Mouse (Mus musculus) kidney, embryonic 16.5 days (tissue): ENCODE measurements around the gene Map2k2. TPM values are rescaled to one million over a fixed set of nuclear protein-coding genes. Genes with fewer than 3 reads are reported as not detected.
A peak's percentile ranks its signal among the peaks of the same experiment; 100 is the strongest.

Source experiments
- ATAC-seq: fragments of 200-750 bp; cut with Nextera tagmentation; 2 replicates; pipeline ENCODE4 v1.8.0; 2017; ENCODE audit warnings: moderate TSS enrichment; ENCODE audit not compliant: low FRiP score, low TSS enrichment
- H3K27ac ChIP-seq: fragments of 300-500 bp; sonication (generic); 2 replicates; pipeline ENCODE4 v1.5.1; 2014; ENCODE audit warnings: low read length
- H3K27me3 ChIP-seq: fragments of 300-500 bp; sonication (generic); 2 replicates; pipeline ENCODE4 v1.6.1; 2014; ENCODE audit warnings: low read length, control low read depth, mixed read lengths; ENCODE audit not compliant: insufficient read depth
- H3K36me3 ChIP-seq: fragments of 300-500 bp; sonication (generic); 2 replicates; pipeline ENCODE4 v1.6.1; 2014; ENCODE audit warnings: low read length, control low read depth, mixed read lengths; ENCODE audit not compliant: insufficient read depth
- H3K4me1 ChIP-seq: fragments of 300-500 bp; sonication (generic); 2 replicates; pipeline ENCODE4 v1.6.1; 2014; ENCODE audit warnings: low read length, control low read depth, mixed read lengths; ENCODE audit not compliant: insufficient read depth
- H3K4me2 ChIP-seq: fragments of 300-500 bp; sonication (generic); replicated peaks from 2 replicates; pipeline ENCODE4 v1.6.1; 2014; ENCODE audit warnings: low read depth, low read length
- H3K4me3 ChIP-seq: fragments of 300-500 bp; sonication (generic); 2 replicates; pipeline ENCODE4 v1.5.1; 2014; ENCODE audit warnings: mild to moderate bottlenecking, low read length
- H3K9ac ChIP-seq: fragments of 300-500 bp; sonication (generic); replicated peaks from 2 replicates; pipeline ENCODE4 v1.6.1; 2014; ENCODE audit warnings: low read length
- H3K9me3 ChIP-seq: fragments of 300-500 bp; sonication (generic); 2 replicates; pipeline ENCODE4 v1.6.1; 2016; ENCODE audit warnings: low read length, control low read depth
- WGBS: fragments of 180-500 bp; shearing (Covaris S2); extraction: QIAGEN DNeasy Blood & Tissue Kit; methylation state at CpG from one replicate; pipeline ENCODE4 v1.1.7; 2014; 5-methylcytosine and 5-hydroxymethylcytosine counted together
- polyA plus RNA-seq: library from polyadenylated mRNA; unstranded; fragments of >200 nt; fragmentation: Nextera tagmentation; extraction: Ambion mirVana; gene quantifications from 2 replicates; pipeline ENCODE4 v1.2.1, GENCODE M21; 2015

Map2k2 gene
- polyA plus RNA-seq, 1 experiment from 2014 or later, result 195 TPM

- Histone ChIP-seq H3K27me3 (no peaks in the 10 kb centered on the region), H3K27ac (no peak overlapping the region), H3K9me3 (no peaks in the 10 kb centered on the region), H3K9ac (no peak overlapping the region), H3K4me1 (peaks cover 17% of the 10 kb centered on the region), H3K4me2 (no peak overlapping the region), H3K4me3 (no peak overlapping the region), H3K36me3 (peaks cover 36% of the 10 kb centered on the region)
- WGBS, result 63% methylated on average over 7 of the region's 7 CpGs
- no peak for ATAC-seq
Measured at GRCm38 (mm10) chr10:81073464-81073863, 32.3 kb upstream of the Map2k2 start.

- Histone ChIP-seq H3K9me3 (no peaks in the 10 kb centered on the region), H3K4me2 (no peak overlapping the region), H3K4me1 (peaks cover 6% of the 10 kb centered on the region), H3K36me3 (peaks cover 58% of the 10 kb centered on the region), H3K4me3 (no peak overlapping the region), H3K27me3 (no peaks in the 10 kb centered on the region), H3K27ac (no peak overlapping the region), H3K9ac (no peak overlapping the region)
- ATAC-seq, result no peak
- 34% methylated on average over 8 of the region's 8 CpGs for WGBS
Measured at GRCm38 (mm10) chr10:81075734-81076133, 30.0 kb upstream of the Map2k2 start.

GRCm38 (mm10) chr10:81076356-81076755, 29.4 kb upstream of the Map2k2 start:
- no peak overlapping the region for H3K9ac ChIP-seq
- H3K4me1 ChIP-seq, result no peaks in the 10 kb centered on the region
- H3K27me3 ChIP-seq, result no peaks in the 10 kb centered on the region
- ATAC-seq, result no peak
- peaks cover 61% of the 10 kb centered on the region for H3K36me3 ChIP-seq
- H3K4me3 ChIP-seq, result no peak overlapping the region
- H3K9me3 ChIP-seq, result no peaks in the 10 kb centered on the region
- H3K4me2 ChIP-seq, result no peak overlapping the region
- 96% methylated on average over 1 of the region's 1 CpGs for WGBS
- no peak overlapping the region for H3K27ac ChIP-seq

GRCm38 (mm10) chr10:81077916-81078315, 27.8 kb upstream of the Map2k2 start:
- Histone ChIP-seq H3K27me3 (no peaks in the 10 kb centered on the region), H3K4me1 (no peaks in the 10 kb centered on the region), H3K4me2 (no peak overlapping the region), H3K9ac (no peak overlapping the region), H3K27ac (no peak overlapping the region), H3K36me3 (peaks cover 71% of the 10 kb centered on the region), H3K4me3 (no peak overlapping the region), H3K9me3 (no peaks in the 10 kb centered on the region)
- no peak for ATAC-seq
- 95% methylated on average over 11 of the region's 11 CpGs for WGBS

- Histone ChIP-seq H3K9me3 (no peaks in the 10 kb centered on the region), H3K27me3 (no peaks in the 10 kb centered on the region), H3K9ac (no peak overlapping the region), H3K4me1 (no peaks in the 10 kb centered on the region), H3K4me2 (no peak overlapping the region), H3K36me3 (peaks cover 57% of the 10 kb centered on the region), H3K27ac (no peak overlapping the region), H3K4me3 (no peak overlapping the region)
- no peak for ATAC-seq
- 94% methylated on average over 31 of the region's 31 CpGs for WGBS
Measured at GRCm38 (mm10) chr10:81080008-81080655, 25.6 kb upstream of the Map2k2 start.

- WGBS, result 80% methylated on average over 7 of the region's 7 CpGs
Measured at GRCm38 (mm10) chr10:81082168-81082960, 23.4 kb upstream of the Map2k2 start.

GRCm38 (mm10) chr10:81087021-81087420, 18.7 kb upstream of the Map2k2 start:
- ATAC-seq, result no peak
- peaks cover 9% of the 10 kb centered on the region for H3K36me3 ChIP-seq
- no peak overlapping the region for H3K9ac ChIP-seq
- 46% methylated on average over 2 of the region's 2 CpGs for WGBS
- H3K27me3 ChIP-seq, result no peaks in the 10 kb centered on the region
- no peak overlapping the region for H3K4me2 ChIP-seq
- no peak overlapping the region for H3K27ac ChIP-seq
- no peak overlapping the region for H3K4me3 ChIP-seq
- H3K9me3 ChIP-seq, result peaks cover 2% of the 10 kb centered on the region; the same call in 1 of the 2 replicates
- H3K4me1 ChIP-seq, result no peaks in the 10 kb centered on the region

More at GRCm38 (mm10) chr10:81082168-81082960, 23.4 kb upstream of the Map2k2 start:
- Histone ChIP-seq H3K36me3 (peaks cover 49% of the 10 kb centered on the region), H3K9ac (no peak overlapping the region), H3K27ac (no peak overlapping the region), H3K4me3 (no peak overlapping the region), H3K27me3 (no peaks in the 10 kb centered on the region), H3K9me3 (peaks cover 2% of the 10 kb centered on the region; the same call in 1 of the 2 replicates), H3K4me2 (no peak overlapping the region), H3K4me1 (no peaks in the 10 kb centered on the region)
- ATAC-seq, result peak; percentile 31; the same call in 1 of the 2 replicates

- Histone ChIP-seq H3K9me3 (peaks cover 2% of the 10 kb centered on the region; the same call in 1 of the 2 replicates), H3K36me3 (no peaks in the 10 kb centered on the region)
- no peak for ATAC-seq
Measured at GRCm38 (mm10) chr10:81089216-81089615, 16.5 kb upstream of the Map2k2 start.

GRCm38 (mm10) chr10:81090621-81091020, 15.1 kb upstream of the Map2k2 start:
- 74% methylated on average over 7 of the region's 7 CpGs for WGBS

More at GRCm38 (mm10) chr10:81089216-81089615, 16.5 kb upstream of the Map2k2 start:
- H3K27ac ChIP-seq, result no peak overlapping the region
- no peaks in the 10 kb centered on the region for H3K4me1 ChIP-seq
- H3K4me3 ChIP-seq, result no peak overlapping the region
- WGBS, result 66% methylated on average over 2 of the region's 2 CpGs
- no peak overlapping the region for H3K9ac ChIP-seq
- H3K27me3 ChIP-seq, result no peaks in the 10 kb centered on the region
- H3K4me2 ChIP-seq, result no peak overlapping the region

More at GRCm38 (mm10) chr10:81090621-81091020, 15.1 kb upstream of the Map2k2 start:
- no peaks in the 10 kb centered on the region for H3K4me1 ChIP-seq
- H3K9me3 ChIP-seq, result peaks cover 2% of the 10 kb centered on the region; the same call in 1 of the 2 replicates
- H3K4me2 ChIP-seq, result no peak overlapping the region
- no peak overlapping the region for H3K9ac ChIP-seq
- no peak for ATAC-seq
- no peaks in the 10 kb centered on the region for H3K27me3 ChIP-seq
- H3K27ac ChIP-seq, result no peak overlapping the region
- no peak overlapping the region for H3K4me3 ChIP-seq
- H3K36me3 ChIP-seq, result no peaks in the 10 kb centered on the region
